Mouse (Mus musculus): ENCODE measurements at regions not wholly inside any gene's neighbourhood (a gene's known extent, or its start where the extent isn't known, plus 50 kb on each side); places are given as distances from the start of the nearest gene placed in this dataset.

- H3ac ChIP-seq (ENCODE audit: control insufficient read depth, insufficient read length) = no peak overlapping the region
- TF ChIP-seq POLR2A (IDR thresholded peaks at IDR 0.05; ENCODE audit: insufficient read length, low read depth) = no peak
- TF ChIP-seq REST (IDR thresholded peaks at IDR 0.05; ENCODE audit: insufficient read depth, insufficient read length) = no peak
- TF ChIP-seq TCF3 (IDR thresholded peaks at IDR 0.05; ENCODE audit: insufficient read length, low read depth) = no peak
- TF ChIP-seq MYOG (IDR thresholded peaks at IDR 0.05; ENCODE audit: control insufficient read depth in 1 of 3, insufficient read depth in 1 of 3, insufficient read length in 2 of 3, low read depth in 2 of 3) = no peak
- TF ChIP-seq MYOD1 (IDR thresholded peaks at IDR 0.05; ENCODE audit: control insufficient read depth in 1 of 3, insufficient read length in 2 of 3, low read depth in 2 of 3) = peak in 1 of 3 experiments; percentile 7
- no peak for TF ChIP-seq POLR2AphosphoS2 (IDR thresholded peaks at IDR 0.05; ENCODE audit: insufficient read length, low read depth)
These were observed 322.3 kb upstream of the Gm5148 start for GRCm38 (mm10) chr3:38046611-38047010.

GRCm38 (mm10) chr3:38045989-38046388, 321.7 kb upstream of the Gm5148 start:
- Histone ChIP-seq H3K4me2 (ENCODE audit: low read depth) (peak overlapping the region; percentile 33), H3ac (ENCODE audit: control insufficient read depth, insufficient read length) (no peak overlapping the region), H3K79me2 (ENCODE audit: control insufficient read depth, insufficient read depth) (no peaks in the 10 kb centered on the region), H3K36me3 (ENCODE audit: control insufficient read depth, insufficient read depth) (no peaks in the 10 kb centered on the region), H3K4me3 (no peak overlapping the region), H3K27me3 (ENCODE audit: control insufficient read depth, insufficient read depth, insufficient read length) (no peaks in the 10 kb centered on the region)
- TF ChIP-seq MAX (IDR thresholded peaks at IDR 0.05; ENCODE audit: low read depth) (no peak), REST (IDR thresholded peaks at IDR 0.05; ENCODE audit: insufficient read depth, insufficient read length) (no peak), USF1 (IDR thresholded peaks at IDR 0.05; ENCODE audit: low read depth) (no peak), TCF12 (IDR thresholded peaks at IDR 0.05; ENCODE audit: insufficient read depth, poor library complexity, severe bottlenecking) (no peak), POLR2A (IDR thresholded peaks at IDR 0.05; ENCODE audit: insufficient read length, low read depth) (no peak), MYOG (IDR thresholded peaks at IDR 0.05; ENCODE audit: control insufficient read depth in 1 of 3, insufficient read depth in 1 of 3, insufficient read length in 2 of 3, low read depth in 2 of 3) (no peak), POLR2AphosphoS2 (IDR thresholded peaks at IDR 0.05; ENCODE audit: insufficient read length, low read depth) (no peak), SRF (IDR thresholded peaks at IDR 0.05; ENCODE audit: control insufficient read depth, insufficient read length, low read depth) (no peak), TCF3 (IDR thresholded peaks at IDR 0.05; ENCODE audit: insufficient read length, low read depth) (no peak), MYOD1 (IDR thresholded peaks at IDR 0.05; ENCODE audit: control insufficient read depth in 1 of 3, insufficient read length in 2 of 3, low read depth in 2 of 3) (no peak), CEBPB (IDR thresholded peaks at IDR 0.05; ENCODE audit: insufficient read depth, poor library complexity, severe bottlenecking) (no peak), E2F4 (IDR thresholded peaks at IDR 0.05; ENCODE audit: insufficient read depth) (no peak)

More at GRCm38 (mm10) chr3:38046611-38047010, 322.3 kb upstream of the Gm5148 start:
- Histone ChIP-seq H3K36me3 (ENCODE audit: control insufficient read depth, insufficient read depth) (no peaks in the 10 kb centered on the region), H3K79me2 (ENCODE audit: control insufficient read depth, insufficient read depth) (no peaks in the 10 kb centered on the region), H3K4me2 (ENCODE audit: low read depth) (no peak overlapping the region), H3K27me3 (ENCODE audit: control insufficient read depth, insufficient read depth, insufficient read length) (no peaks in the 10 kb centered on the region), H3K4me3 (no peak overlapping the region)

- Histone ChIP-seq H3ac (ENCODE audit: control insufficient read depth, insufficient read length) (no peak overlapping the region), H3K4me3 (no peak overlapping the region), H3K27me3 (ENCODE audit: control insufficient read depth, insufficient read depth, insufficient read length) (no peaks in the 10 kb centered on the region), H3K4me2 (ENCODE audit: low read depth) (peak overlapping the region; percentile 33), H3K36me3 (ENCODE audit: control insufficient read depth, insufficient read depth) (no peaks in the 10 kb centered on the region), H3K79me2 (ENCODE audit: control insufficient read depth, insufficient read depth) (no peaks in the 10 kb centered on the region)
- TF ChIP-seq TCF3 (IDR thresholded peaks at IDR 0.05; ENCODE audit: insufficient read length, low read depth) = no peak
These were observed 321.2 kb upstream of the Gm5148 start for GRCm38 (mm10) chr3:38045523-38045922.

- TF ChIP-seq POLR2A (IDR thresholded peaks at IDR 0.05; ENCODE audit: insufficient read length, low read depth) (no peak), CEBPB (IDR thresholded peaks at IDR 0.05; ENCODE audit: insufficient read depth, poor library complexity, severe bottlenecking) (no peak)
- H3ac ChIP-seq (ENCODE audit: control insufficient read depth, insufficient read length) = no peak overlapping the region
These were observed 320.0 kb upstream of the Gm5148 start for GRCm38 (mm10) chr3:38044338-38044737.

GRCm38 (mm10) chr3:38042614-38043013, 318.3 kb upstream of the Gm5148 start:
- no peaks in the 10 kb centered on the region for H3K36me3 ChIP-seq (ENCODE audit: control insufficient read depth, insufficient read depth)
- TF ChIP-seq POLR2AphosphoS2 (IDR thresholded peaks at IDR 0.05; ENCODE audit: insufficient read length, low read depth) (no peak), REST (IDR thresholded peaks at IDR 0.05; ENCODE audit: insufficient read depth, insufficient read length) (no peak), MAX (IDR thresholded peaks at IDR 0.05; ENCODE audit: low read depth) (no peak), POLR2A (IDR thresholded peaks at IDR 0.05; ENCODE audit: insufficient read length, low read depth) (no peak), SRF (IDR thresholded peaks at IDR 0.05; ENCODE audit: control insufficient read depth, insufficient read length, low read depth) (no peak), USF1 (IDR thresholded peaks at IDR 0.05; ENCODE audit: low read depth) (no peak), CEBPB (IDR thresholded peaks at IDR 0.05; ENCODE audit: insufficient read depth, poor library complexity, severe bottlenecking) (no peak), TCF3 (IDR thresholded peaks at IDR 0.05; ENCODE audit: insufficient read length, low read depth) (no peak), MYOD1 (IDR thresholded peaks at IDR 0.05; ENCODE audit: control insufficient read depth in 1 of 3, insufficient read length in 2 of 3, low read depth in 2 of 3) (no peak), MYOG (IDR thresholded peaks at IDR 0.05; ENCODE audit: control insufficient read depth in 1 of 3, insufficient read depth in 1 of 3, insufficient read length in 2 of 3, low read depth in 2 of 3) (no peak), TCF12 (IDR thresholded peaks at IDR 0.05; ENCODE audit: insufficient read depth, poor library complexity, severe bottlenecking) (no peak), E2F4 (IDR thresholded peaks at IDR 0.05; ENCODE audit: insufficient read depth) (no peak)
- H3K4me3 ChIP-seq = no peak overlapping the region
- H3K27me3 ChIP-seq (ENCODE audit: control insufficient read depth, insufficient read depth, insufficient read length) = no peaks in the 10 kb centered on the region
- no peak overlapping the region for H3ac ChIP-seq (ENCODE audit: control insufficient read depth, insufficient read length)
- H3K4me2 ChIP-seq (ENCODE audit: low read depth) = no peak overlapping the region
- no peaks in the 10 kb centered on the region for H3K79me2 ChIP-seq (ENCODE audit: control insufficient read depth, insufficient read depth)

More at GRCm38 (mm10) chr3:38044338-38044737, 320.0 kb upstream of the Gm5148 start:
- H3K79me2 ChIP-seq (ENCODE audit: control insufficient read depth, insufficient read depth) = no peaks in the 10 kb centered on the region
- H3K27me3 ChIP-seq (ENCODE audit: control insufficient read depth, insufficient read depth, insufficient read length) = no peaks in the 10 kb centered on the region
- H3K4me3 ChIP-seq = no peak overlapping the region
- no peaks in the 10 kb centered on the region for H3K36me3 ChIP-seq (ENCODE audit: control insufficient read depth, insufficient read depth)
- no peak overlapping the region for H3K4me2 ChIP-seq (ENCODE audit: low read depth)

All from myocyte (in vitro differentiated cells).